Mouse (Mus musculus): ENCODE data around the gene Mmel1. TPM values are rescaled to one million over a fixed set of nuclear protein-coding genes. Genes with fewer than 3 reads are reported as not detected.

Gene Mmel1
- total RNA-seq, 2 experiments from 2014 or later, result 0.41 to 0.84 TPM

DNA sequence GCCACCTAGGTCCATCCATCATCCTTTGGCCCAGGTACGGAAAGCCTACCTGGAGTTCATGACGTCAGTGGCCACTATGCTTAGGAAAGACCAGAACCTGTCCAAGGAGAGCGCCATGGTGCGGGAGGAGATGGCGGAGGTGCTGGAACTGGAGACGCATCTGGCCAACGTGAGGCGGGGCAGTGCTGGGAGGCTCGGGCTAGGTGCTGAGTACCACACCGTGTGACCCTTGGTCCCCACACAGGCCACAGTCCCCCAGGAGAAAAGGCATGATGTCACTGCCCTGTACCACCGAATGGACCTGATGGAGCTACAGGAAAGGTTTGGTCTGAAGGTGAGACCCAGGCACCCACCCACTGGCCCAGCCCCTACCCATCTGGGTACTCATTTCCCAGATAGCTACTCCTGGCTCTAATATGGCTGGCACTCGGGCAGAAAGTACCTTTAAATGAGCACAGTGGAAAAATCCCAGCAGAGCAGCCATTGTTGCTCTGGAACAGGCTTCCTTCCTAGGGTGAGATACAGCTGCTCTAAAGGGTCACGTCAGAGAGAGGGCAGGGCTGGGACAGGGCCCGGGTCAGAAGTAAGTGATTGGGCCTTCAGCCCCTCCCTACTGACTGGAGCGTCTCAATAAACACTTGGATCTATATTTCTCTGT, 18.3 kb downstream of the Mmel1 start:
- H3K4me3 ChIP-seq, result no peak overlapping the region
- intact Hi-C loops (cut with DNase I), result no loop called here
- H3K27ac ChIP-seq, result no peak overlapping the region
- no peak for DNase-seq (ENCODE audit: extremely low spot score in 1 of 2, low spot score in 2 of 2)
- no peak for TF ChIP-seq CTCF (IDR thresholded peaks at IDR 0.05)

DNA sequence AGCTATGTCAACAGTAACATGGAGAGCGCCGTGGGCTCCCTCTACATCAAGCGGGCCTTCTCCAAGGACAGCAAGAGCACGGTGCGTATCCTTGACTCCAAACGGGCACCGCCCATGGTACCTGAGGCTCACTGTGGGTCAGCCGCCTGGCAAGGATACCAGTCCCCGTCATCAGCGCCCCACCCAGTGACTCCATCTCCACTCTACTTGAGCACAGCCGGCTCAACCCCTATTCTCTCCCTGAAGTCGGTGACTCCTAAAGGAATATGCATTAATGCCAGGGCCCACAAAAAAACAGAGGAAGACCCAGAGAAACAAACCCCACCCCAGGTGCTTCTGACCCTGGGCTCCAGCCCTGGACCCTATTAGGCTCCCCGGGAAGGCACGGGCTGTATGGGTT, 21.5 kb downstream of the Mmel1 start:
- Histone ChIP-seq H3K4me3 (no peak overlapping the region), H3K27ac (no peak overlapping the region)
- TF ChIP-seq CTCF (IDR thresholded peaks at IDR 0.05), result no peak
- DNase-seq (ENCODE audit: extremely low spot score in 1 of 2, low spot score in 2 of 2), result no peak
- intact Hi-C loops (cut with DNase I), result no loop called here

DNA sequence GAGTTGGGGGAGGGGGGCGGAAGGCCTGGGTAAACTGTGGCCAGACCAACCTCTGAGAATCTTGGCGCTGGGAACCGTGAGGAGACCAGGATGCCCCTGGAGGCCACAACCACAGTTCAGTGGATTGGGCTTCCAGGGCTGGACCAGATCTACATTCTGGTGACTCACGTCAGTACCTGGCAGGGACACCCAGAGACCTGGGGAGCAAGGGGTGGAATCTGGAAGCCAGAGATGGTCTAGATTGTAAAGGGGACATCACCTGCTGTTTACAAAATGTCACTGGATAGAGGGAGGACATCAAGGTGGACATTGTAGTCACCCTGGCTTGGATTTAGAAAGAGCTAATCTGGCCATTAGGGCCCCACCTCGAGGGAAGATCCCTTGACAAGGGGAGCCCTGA, 26.2 kb downstream of the Mmel1 start:
- no peak for DNase-seq (ENCODE audit: extremely low spot score in 1 of 2, low spot score in 2 of 2)
- intact Hi-C loops (cut with DNase I), result no loop called here
- Histone ChIP-seq H3K4me3 (no peak overlapping the region), H3K27ac (no peak overlapping the region)
- TF ChIP-seq CTCF (IDR thresholded peaks at IDR 0.05), result no peak

DNA sequence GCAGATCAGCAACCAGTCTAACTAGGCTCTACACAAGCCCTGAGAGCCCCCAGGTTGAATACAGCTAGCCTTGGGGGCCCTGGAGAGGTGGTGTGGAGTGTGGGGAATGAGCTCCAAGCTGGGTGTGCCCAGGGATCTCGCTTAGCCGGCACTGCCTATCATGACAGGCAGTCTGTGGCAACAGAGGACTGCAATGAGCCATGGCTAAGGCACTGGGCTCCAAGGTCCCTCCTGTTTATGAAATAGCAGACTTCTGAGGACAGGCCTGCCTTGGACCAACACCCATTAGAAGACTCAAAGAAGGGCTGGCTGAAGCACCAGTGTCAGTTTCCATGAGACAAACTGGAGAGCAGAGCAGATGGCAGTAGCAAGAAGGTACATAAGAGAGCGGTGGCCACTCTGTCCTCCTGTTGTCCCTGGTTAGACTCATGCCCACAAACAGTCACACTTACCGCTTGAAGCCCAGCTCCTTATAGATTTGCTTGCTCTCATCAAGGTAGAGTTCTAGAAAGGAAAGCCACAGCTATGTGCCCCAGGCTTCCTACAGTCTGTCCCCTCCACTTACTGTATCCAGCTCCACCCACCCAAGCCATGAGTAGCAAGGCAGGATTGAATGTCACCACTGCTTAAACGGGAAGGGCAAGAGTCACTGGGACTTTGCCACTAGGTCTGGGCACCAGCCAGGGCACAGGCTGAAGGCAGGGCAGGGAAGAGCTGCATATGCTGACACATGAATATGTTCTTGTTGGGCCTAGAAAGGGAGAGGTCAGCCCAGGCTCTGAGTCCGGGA, 28.5 kb downstream of the Mmel1 start:
- DNase-seq (ENCODE audit: extremely low spot score in 1 of 2, low spot score in 2 of 2), result no peak
- intact Hi-C loops (cut with DNase I), result no loop called here
- Histone ChIP-seq H3K4me3 (peak overlapping the region; percentile 63), H3K27ac (no peak overlapping the region; the same call in 1 of the 2 replicates)
- no peak for TF ChIP-seq CTCF (IDR thresholded peaks at IDR 0.05)

DNA sequence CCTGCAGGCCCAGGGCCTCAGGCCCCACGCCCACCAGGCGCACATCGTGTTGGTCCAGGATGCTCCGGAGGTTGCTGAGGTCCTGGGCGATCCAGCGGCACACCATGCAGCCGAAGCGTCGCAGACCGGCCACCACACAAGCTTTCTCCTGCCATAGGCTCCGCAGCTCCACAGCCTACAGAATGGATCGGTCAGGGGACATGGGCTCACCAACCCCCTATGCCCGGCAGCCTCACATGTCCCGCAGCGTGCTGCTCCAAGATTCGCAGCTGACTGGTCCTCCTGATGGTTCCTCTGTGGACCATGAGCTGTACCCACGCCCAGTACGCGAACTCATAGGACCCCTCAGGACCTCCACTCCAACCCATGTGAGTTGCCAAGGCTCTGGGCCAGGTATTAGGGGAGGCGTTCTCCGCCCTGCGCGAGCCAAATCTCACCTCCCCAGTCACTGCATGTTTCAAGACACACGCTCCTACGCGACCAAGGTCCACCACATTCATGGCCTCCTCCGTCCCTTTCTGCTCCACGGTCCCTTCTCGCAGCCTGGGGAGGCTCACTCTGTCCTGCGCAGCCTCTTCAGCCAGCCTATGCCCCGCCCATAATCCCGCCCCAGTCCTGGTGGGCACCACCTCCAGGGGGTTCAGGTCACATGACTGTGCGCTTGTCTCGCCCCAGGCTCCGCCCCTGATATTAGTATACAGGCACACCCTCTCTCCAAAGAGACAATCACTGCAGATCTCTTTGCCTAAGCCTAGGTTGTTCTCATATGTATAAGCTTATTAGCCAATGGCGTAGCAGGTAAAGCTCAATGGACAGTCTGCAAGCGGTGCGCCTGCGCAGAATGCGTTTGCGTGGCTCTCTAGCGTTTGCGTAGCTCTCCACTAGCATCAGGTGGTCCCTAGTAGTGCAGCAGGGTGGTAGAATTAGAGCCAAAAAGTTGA, 29.4 kb downstream of the Mmel1 start, which contains the start of gene Fam213b:
Fam213b (minus strand) TSS at position 630 of the 941 bp plus-strand sequence.
- peak within 1 kb of the TSS; percentile 63 for H3K4me3 ChIP-seq
- peak; percentile 60 to 77 for DNase-seq (ENCODE audit: extremely low spot score in 1 of 2, low spot score in 2 of 2)
- TF ChIP-seq CTCF (IDR thresholded peaks at IDR 0.05), result no peak; the same call in 1 of the 2 replicates
- intact Hi-C loops (cut with DNase I), result no loop called here
- H3K27ac ChIP-seq, result peak within 1 kb of the TSS; percentile 75

DNA sequence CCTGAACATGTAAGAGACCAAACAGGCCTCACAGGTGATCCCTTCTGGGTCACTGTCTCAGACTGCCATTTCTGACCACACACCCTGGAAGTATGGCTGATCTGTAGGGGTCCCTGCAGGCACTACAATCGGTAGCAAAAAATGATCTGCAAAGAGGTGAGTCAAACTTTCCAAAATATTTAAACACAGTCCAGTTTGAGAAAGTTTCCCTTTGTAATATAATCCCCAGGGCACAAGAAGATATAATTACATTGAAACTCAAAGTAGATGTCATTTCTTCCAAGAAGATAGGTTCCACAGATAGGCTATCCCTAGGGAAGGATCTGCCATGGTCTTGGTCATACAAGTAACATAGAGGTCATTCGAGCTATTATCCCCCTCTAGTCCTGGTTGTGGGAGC, 33.0 kb downstream of the Mmel1 start:
- Histone ChIP-seq H3K27ac (no peak overlapping the region), H3K4me3 (no peak overlapping the region)
- intact Hi-C loops (cut with DNase I), result no loop called here
- DNase-seq (ENCODE audit: extremely low spot score in 1 of 2, low spot score in 2 of 2), result no peak
- TF ChIP-seq CTCF (IDR thresholded peaks at IDR 0.05), result no peak

DNA sequence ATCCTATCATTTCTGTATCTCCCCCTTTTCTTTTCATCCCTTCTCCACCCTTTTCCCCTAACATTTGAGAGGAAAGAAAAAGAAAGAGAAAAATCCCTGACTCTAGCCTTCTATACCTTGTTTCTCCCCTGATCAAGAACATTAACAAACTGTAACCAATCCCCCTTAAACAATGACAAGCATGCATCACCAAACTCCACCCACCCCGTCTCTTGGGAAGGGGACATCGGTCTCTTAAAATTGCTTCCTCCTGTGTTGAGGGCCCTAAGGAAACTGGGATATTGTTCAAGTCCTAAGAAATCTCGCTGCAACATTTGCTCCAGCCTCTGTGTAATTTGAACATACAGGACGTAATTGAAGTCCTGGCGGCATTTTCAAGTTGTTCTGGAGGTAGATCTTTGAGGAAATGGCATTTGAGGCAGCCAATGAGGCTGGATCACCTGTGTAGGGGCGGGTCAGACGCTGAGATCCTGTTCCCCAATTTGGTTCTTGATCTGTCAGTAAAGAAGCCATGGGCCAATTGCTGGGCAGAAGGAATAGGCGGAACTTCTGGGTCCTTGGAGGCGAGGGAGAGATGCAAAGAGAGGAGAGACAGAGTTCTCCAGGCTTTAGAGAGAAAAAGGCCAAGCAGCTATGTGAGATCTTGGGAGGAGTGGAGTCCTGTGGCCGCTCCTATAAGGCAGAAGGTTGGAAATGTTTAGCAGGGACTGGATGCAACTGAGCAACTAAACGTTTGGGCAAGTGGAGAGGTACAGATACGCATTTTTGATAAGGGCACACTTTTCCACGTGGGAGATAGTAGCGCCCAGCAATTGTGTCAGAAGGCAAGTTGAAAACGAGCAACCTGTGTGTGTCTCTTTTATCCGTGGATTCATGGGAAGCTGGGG, 35.0 kb downstream of the Mmel1 start:
- no peak for TF ChIP-seq CTCF (IDR thresholded peaks at IDR 0.05)
- intact Hi-C loops (cut with DNase I), result no loop called here
- Histone ChIP-seq H3K27ac (no peak overlapping the region), H3K4me3 (peak overlapping the region; percentile 16)
- peak; percentile 78 to 80 for DNase-seq (ENCODE audit: extremely low spot score in 1 of 2, low spot score in 2 of 2)

DNA sequence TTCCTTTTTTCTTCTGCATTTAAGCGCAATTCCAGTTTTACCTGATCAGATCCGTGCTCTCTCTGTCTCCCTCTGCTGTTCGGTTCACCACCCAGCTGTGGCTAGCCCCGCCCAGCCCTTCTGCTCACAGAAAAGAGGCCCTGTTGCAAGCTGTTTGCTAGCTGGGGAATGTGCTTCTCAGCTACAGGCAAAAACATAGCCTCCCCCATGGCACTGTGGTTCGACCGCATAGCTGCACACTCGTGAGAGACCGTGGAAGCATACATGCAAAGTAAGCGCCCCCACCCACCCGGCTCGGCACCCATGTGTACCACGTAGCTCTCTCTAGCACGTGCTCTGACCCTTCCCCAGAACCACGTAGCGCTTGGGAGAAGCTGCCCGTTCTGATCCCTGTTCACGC, 38.4 kb downstream of the Mmel1 start:
- intact Hi-C loops (cut with DNase I), result loop anchor here (2.0 kb wide), 1 partner anchor 29 kb away; no protein-coding TSS in a partner anchor
- Histone ChIP-seq H3K4me3 (no peak overlapping the region), H3K27ac (no peak overlapping the region)
- peak; percentile 53 to 62 for DNase-seq (ENCODE audit: extremely low spot score in 1 of 2, low spot score in 2 of 2)
- peak; percentile 87 for TF ChIP-seq CTCF (IDR thresholded peaks at IDR 0.05)

DNA sequence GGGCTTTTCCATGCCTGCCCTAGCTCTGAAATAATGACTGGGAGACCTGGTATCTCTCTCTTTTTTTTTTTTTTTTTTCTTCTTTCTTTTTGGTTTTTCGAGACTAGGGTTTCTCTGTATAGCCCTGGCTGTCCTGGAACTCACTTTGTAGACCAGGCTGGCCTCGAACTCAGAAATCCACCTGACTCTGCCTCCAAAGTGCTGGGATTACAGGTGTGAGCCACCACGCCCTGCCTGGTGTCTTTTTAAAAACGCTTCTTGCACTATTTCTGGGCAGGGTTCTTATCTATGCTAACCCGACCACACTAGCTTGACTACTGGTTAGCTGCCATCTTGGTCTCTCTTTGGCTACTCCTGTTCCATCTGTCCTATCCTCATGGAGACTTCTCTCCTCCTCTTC, 39.1 kb downstream of the Mmel1 start:
- no peak for DNase-seq (ENCODE audit: extremely low spot score in 1 of 2, low spot score in 2 of 2)
- no peak overlapping the region for H3K4me3 ChIP-seq
- no peak overlapping the region for H3K27ac ChIP-seq
- no peak for TF ChIP-seq CTCF (IDR thresholded peaks at IDR 0.05)
- intact Hi-C loops (cut with DNase I), result no loop called here

DNA sequence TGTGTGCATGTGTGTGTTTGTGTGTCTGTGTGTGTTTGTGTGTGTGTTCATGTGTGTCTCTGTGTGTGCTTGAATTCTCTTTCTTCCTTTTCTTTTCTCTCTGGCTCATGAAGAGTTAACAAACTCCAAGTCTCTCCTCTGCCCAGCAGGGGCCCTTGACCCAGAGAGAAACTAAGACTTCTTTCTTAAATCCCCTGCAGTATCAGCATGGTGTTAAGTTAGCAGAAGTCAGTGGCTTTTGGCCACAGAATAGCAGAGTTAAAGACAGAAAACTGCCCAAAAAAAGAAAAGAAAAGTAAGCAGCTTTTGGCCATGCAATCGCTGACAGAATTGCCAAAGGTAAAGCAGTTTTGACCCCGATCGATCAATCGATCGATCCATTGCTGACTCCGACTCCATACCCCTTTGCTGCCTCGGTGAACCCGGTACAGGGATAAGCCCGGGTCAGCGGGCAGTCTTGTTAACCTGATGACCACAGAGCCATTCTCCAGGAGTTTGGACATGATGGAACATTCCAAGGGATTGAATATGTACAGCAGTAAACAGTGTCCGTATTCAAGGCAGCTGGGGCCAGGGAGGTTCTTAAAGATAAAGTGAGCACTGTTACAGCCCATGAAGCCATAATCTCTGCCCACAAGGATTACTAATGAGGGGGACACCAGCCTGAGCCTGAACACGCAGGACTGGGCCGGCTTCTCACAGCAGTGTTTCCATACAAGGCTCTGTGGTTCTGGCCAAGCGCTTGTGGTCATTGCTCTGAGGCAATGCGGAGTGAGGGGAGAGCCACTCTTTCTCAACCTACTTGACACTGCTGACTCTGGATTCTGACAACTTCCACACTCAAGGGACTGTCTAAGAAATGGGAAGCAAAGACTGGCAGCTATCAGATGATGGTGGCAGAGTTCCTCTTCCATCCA, 41.5 kb downstream of the Mmel1 start:
- H3K27ac ChIP-seq, result peak overlapping the region; percentile 32; the same call in 1 of the 2 replicates
- H3K4me3 ChIP-seq, result no peak overlapping the region
- intact Hi-C loops (cut with DNase I), result no loop called here
- no peak for DNase-seq (ENCODE audit: extremely low spot score in 1 of 2, low spot score in 2 of 2)
- TF ChIP-seq CTCF (IDR thresholded peaks at IDR 0.05), result no peak
